Mouse (Mus musculus): ENCODE results near the gene Trappc6a.

DNA sequence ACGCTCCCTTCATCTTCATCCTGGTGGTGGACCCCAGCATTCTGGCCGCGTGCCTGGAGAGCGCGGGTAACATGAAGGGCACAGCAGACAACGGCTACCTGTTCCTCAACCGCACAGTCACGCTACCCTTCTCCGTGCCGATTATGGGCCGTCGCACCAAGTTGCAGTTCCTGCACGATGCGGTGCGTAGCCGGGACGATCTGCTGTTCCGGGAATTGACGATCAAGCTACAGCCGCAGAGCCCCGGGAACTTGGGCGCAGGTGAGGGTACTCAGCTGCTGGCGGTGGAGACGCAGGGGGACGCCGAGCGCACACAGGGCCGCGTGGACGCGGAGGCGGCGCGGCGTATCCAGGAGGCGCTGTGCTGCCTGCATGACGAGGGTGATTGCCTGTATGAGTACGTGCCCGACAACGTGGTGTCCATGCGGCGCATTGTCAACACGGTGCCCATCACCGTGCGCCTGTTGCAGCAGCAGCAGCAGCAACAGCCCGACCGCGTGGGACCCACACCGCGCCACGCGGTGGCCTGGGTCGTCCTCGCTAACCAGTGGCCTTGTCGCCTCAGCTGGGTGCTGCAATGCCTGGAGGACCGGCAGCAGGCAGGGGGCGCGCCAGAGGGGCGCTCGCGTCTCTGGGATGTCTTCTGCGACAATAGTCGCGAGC is 15.7 kb downstream of the Trappc6a start:
- TF ChIP-seq CTCF (conservative IDR thresholded peaks at IDR 0.05; ENCODE audit: low read length) (no peak), NANOG (IDR thresholded peaks at IDR 0.05; ENCODE audit: borderline replicate concordance, low read length) (no peak), POU5F1 (IDR thresholded peaks at IDR 0.05; ENCODE audit: borderline replicate concordance, low read length) (no peak)

Data from E14TG2a.4 (cell line).